Mouse (Mus musculus) ES-Bruce4 (cell line): ENCODE measurements around the gene Sox18.

ENCODE experiments used
- CTCF ChIP-seq: IDR thresholded peaks from one replicate; pipeline ENCODE4 v1.8.1; 2011; ENCODE audit warnings: low read depth, low read length
- EP300 ChIP-seq: IDR thresholded peaks from 2 replicates; pipeline ENCODE4 v1.6.1; 2011; ENCODE audit warnings: low read depth, low read length; ENCODE audit not compliant: insufficient read depth
- POLR2A ChIP-seq: IDR thresholded peaks from one replicate; pipeline ENCODE4 v1.8.1; 2011; ENCODE audit warnings: low read length; ENCODE audit not compliant: insufficient read depth

DNA sequence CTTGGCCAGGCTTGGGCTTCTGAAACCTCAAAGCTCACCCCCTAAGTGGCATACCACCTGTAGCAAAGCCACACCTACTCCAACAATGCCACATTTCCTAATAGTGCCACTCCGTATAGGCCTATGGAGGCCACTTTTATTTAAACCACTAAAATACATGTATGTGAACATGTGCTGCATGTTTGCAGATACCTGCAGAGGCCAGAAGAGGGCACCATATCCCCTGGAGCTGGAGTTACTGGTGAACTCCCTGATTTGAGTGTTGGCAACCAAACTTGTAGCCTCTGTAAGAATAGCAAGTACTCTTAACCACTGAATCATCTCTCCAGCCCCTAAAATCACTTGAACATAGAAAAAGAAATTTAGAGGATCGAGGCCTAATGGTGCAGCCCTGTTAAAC, 27.1 kb downstream of the Sox18 start:
- TF ChIP-seq CTCF (peak; percentile 52), EP300 (no peak), POLR2A (no peak)
